Mouse (Mus musculus) spleen, adult 2 months (tissue): ENCODE measurements around the gene Tex19.1.

Source experiments
- CTCF ChIP-seq: fragments of 200-500 bp; IDR thresholded peaks from 2 replicates; pipeline ENCODE4 v1.5.1; 2011; ENCODE audit warnings: mild to moderate bottlenecking, inconsistent platforms; ENCODE audit not compliant: insufficient read depth, insufficient read length, insufficient replicate concordance; ENCODE audit errors: extremely low read depth
- POLR2A ChIP-seq: fragments of 200-500 bp; IDR thresholded peaks from 2 replicates; pipeline ENCODE4 v1.6.1; 2011; ENCODE audit warnings: low read depth, low read length, inconsistent platforms

GRCm38 (mm10) chr11:121160636-121161346, 14.8 kb downstream of the Tex19.1 start:
- TF ChIP-seq CTCF (no peak), POLR2A (no peak)
